Mouse (Mus musculus) midbrain, embryonic 10.5 days (tissue): ENCODE data around the gene Gm49355. TPM values are rescaled to one million over a fixed set of nuclear protein-coding genes. Genes with fewer than 3 reads are reported as not detected.
A peak's percentile ranks its signal among the peaks of the same experiment; 100 is the strongest.

Source experiments
- DNase-seq: peaks from one replicate; pipeline ENCODE4 v3.0.0-alpha.2; 2017; ENCODE audit warnings: low spot score
- H3K27ac ChIP-seq: fragments of 300-500 bp; sonication (generic); replicated peaks from 2 replicates; pipeline ENCODE4 v1.5.1; 2016; ENCODE audit warnings: mild to moderate bottlenecking
- H3K27me3 ChIP-seq: fragments of 300-500 bp; sonication (generic); 2 replicates; pipeline ENCODE4 v1.6.1; 2016; ENCODE audit warnings: low read depth, mild to moderate bottlenecking; ENCODE audit not compliant: poor library complexity, severe bottlenecking
- H3K36me3 ChIP-seq: fragments of 300-500 bp; sonication (generic); 2 replicates; pipeline ENCODE4 v1.6.1; 2016; ENCODE audit warnings: mild to moderate bottlenecking, moderate library complexity
- H3K4me1 ChIP-seq: fragments of 300-500 bp; sonication (generic); 2 replicates; pipeline ENCODE4 v1.6.1; 2016
- H3K4me3 ChIP-seq: fragments of 300-500 bp; sonication (generic); 2 replicates; pipeline ENCODE4 v1.5.1; 2016; ENCODE audit warnings: mild to moderate bottlenecking, moderate library complexity
- H3K9me3 ChIP-seq: fragments of 300-500 bp; sonication (generic); replicated peaks from 2 replicates; pipeline ENCODE4 v1.6.1; 2016; ENCODE audit warnings: mild to moderate bottlenecking
- WGBS: fragments of 180-500 bp; shearing (Covaris S2); methylation state at CpG from one replicate; pipeline ENCODE4 v1.1.7; 2016; 5-methylcytosine and 5-hydroxymethylcytosine counted together
- polyA plus RNA-seq: library from polyadenylated mRNA; unstranded; fragments of >200 nt; fragmentation: Nextera tagmentation; extraction: Ambion mirVana; gene quantifications from 2 replicates; pipeline ENCODE4 v1.2.1, GENCODE M21; 2016

Gm49355 gene
- polyA plus RNA-seq, 1 experiment from 2014 or later: 0.06 TPM

DNA sequence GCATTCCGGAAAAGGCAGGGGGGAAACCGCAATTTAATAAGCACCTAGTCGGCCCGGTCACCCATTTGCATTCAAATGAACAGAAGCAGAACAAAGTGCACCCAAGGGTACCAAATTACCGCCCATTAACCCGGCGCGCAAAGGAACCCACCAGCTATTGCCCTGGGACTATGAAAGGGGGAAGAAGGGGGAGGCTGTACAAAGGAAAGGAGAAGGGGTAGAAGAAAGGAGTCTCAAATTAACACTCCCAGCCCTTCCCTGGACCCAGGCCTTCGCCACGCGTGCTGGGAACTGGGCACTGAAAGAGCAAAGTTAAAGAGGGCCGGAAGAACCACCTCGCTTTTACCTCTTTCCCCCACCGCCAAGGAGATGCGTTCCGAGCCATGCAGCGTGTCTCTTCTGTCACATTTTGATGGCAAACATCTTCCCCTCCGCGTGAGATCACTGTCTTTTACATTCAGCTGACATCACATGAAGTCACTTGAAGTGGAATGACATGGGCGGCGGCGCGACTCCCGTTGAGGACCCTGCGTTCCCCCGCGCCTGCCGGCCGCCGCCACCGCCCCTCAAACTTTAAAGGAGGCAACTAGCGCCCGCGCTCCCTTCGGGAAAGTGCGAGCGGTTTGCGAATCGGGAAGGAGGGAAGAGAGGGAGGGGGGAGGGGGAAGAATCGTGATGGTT, 61.6 kb downstream of the Gm49355 start:
- Histone ChIP-seq H3K4me1 (peaks cover 60% of the 10 kb centered on the region), H3K4me3 (peak overlapping the region; percentile 46), H3K36me3 (no peaks in the 10 kb centered on the region), H3K9me3 (no peaks in the 10 kb centered on the region), H3K27me3 (peaks cover 100% of the 10 kb centered on the region), H3K27ac (peak overlapping the region; percentile 72)
- WGBS: under 1% methylated on average over 40 of the region's 40 CpGs
- peak; percentile 42 for DNase-seq

DNA sequence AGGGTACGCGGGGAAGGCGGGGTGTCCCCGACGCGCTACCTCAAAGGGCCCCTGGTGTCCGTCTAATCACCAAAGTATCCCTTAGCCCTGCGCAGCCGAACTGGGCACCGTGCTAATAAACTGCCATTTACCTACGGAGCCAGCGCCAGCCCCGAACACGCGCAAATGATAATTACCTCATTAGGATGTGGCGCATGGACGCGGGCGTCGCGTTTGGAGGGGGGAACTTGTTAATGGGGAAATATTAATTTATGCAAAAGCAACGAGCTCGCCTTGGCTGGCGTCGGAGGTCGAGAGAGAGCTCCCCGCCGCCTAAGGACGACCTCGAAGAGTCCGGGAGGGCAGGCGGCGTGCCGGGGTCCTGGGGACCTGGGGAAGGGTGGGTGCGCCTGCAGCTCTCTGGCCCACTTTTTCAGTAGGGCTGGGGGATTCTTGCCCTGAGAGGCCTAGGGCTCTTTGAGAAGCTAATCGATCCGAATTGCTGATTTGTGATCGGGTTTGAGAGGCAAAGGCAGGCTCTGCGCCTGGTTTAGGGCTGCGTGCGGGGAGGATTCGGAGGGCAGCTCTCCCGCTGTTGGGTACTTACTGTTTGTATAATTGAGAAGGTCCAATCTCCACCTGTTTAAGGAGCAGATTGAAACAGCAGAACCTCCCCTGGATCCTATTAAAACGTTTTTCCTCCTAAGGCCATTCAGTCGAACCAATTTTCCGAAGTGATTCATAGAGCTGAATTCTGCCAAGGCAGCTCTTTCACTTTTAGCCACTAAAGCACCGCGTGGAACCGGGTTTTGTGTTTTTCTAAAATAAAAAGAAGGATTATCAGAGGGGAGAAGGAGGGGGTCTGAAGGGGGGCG, 62.5 kb downstream of the Gm49355 start:
- peak; percentile 63 for DNase-seq
- H3K36me3 ChIP-seq: no peaks in the 10 kb centered on the region
- H3K27me3 ChIP-seq: peaks cover 100% of the 10 kb centered on the region
- peaks cover 54% of the 10 kb centered on the region for H3K4me1 ChIP-seq
- H3K4me3 ChIP-seq: peak overlapping the region; percentile 46
- peak overlapping the region; percentile 72 for H3K27ac ChIP-seq
- H3K9me3 ChIP-seq: no peaks in the 10 kb centered on the region
- WGBS: under 1% methylated on average over 50 of the region's 50 CpGs

GRCm38 (mm10) chr14:12346865-12347600, 63.3 kb downstream of the Gm49355 start:
- Histone ChIP-seq H3K4me1 (peaks cover 48% of the 10 kb centered on the region), H3K27ac (no peak overlapping the region), H3K36me3 (no peaks in the 10 kb centered on the region), H3K9me3 (no peaks in the 10 kb centered on the region), H3K4me3 (peak overlapping the region; percentile 46), H3K27me3 (peaks cover 100% of the 10 kb centered on the region)
- DNase-seq: peak; percentile 61
- under 1% methylated on average over 26 of the region's 26 CpGs for WGBS

GRCm38 (mm10) chr14:12348089-12348488, 64.3 kb downstream of the Gm49355 start, which contains the start of gene Fezf2:
Gene Fezf2 (minus strand): TSS chr14:12348189.
- peak within 1 kb of the TSS; percentile 46 for H3K4me3 ChIP-seq
- no peaks in the 10 kb centered on the region for H3K9me3 ChIP-seq
- DNase-seq: no peak
- no peak within 1 kb of the TSS for H3K27ac ChIP-seq
- peaks cover 100% of the 10 kb centered on the region for H3K27me3 ChIP-seq
- WGBS: 0% methylated on average over 2 of the region's 2 CpGs
- H3K4me1 ChIP-seq: peaks cover 48% of the 10 kb centered on the region
- no peaks in the 10 kb centered on the region for H3K36me3 ChIP-seq

GRCm38 (mm10) chr14:12349334-12350090, 65.7 kb downstream of the Gm49355 start:
- WGBS: 2% methylated on average over 15 of the region's 15 CpGs
- DNase-seq: peak; percentile 35
- no peak overlapping the region for H3K27ac ChIP-seq
- no peaks in the 10 kb centered on the region for H3K9me3 ChIP-seq
- H3K4me1 ChIP-seq: peaks cover 45% of the 10 kb centered on the region
- H3K27me3 ChIP-seq: peaks cover 100% of the 10 kb centered on the region
- H3K36me3 ChIP-seq: no peaks in the 10 kb centered on the region
- H3K4me3 ChIP-seq: no peak overlapping the region

- no peak overlapping the region for H3K27ac ChIP-seq
- peak; percentile 34 for DNase-seq
- peaks cover 36% of the 10 kb centered on the region for H3K4me1 ChIP-seq
- H3K36me3 ChIP-seq: no peaks in the 10 kb centered on the region
- H3K4me3 ChIP-seq: no peak overlapping the region
- WGBS: 5% methylated on average over 16 of the region's 16 CpGs
- peaks cover 100% of the 10 kb centered on the region for H3K27me3 ChIP-seq
- no peaks in the 10 kb centered on the region for H3K9me3 ChIP-seq
These were observed 66.6 kb downstream of the Gm49355 start for GRCm38 (mm10) chr14:12350271-12350916.

Other genes starting within 250 kb of the Gm49355 start
- 25.1 and 25.5 TPM in 2 replicates for gene 3830406C13Rik, start 197 bp downstream of the Gm49355 start, polyA plus RNA-seq
- gene Fezf2, start 64.2 kb downstream of the Gm49355 start, polyA plus RNA-seq: 5.0 and 9.8 TPM in 2 replicates